Mouse (Mus musculus): Measurements from ENCODE around the gene Dhx30.
"Not testable (repeated sequence)": the region's sequence is repeated elsewhere in the genome, so short reads cannot be mapped to it uniquely, and the experiment has no call there.

Gene Dhx30

DNA sequence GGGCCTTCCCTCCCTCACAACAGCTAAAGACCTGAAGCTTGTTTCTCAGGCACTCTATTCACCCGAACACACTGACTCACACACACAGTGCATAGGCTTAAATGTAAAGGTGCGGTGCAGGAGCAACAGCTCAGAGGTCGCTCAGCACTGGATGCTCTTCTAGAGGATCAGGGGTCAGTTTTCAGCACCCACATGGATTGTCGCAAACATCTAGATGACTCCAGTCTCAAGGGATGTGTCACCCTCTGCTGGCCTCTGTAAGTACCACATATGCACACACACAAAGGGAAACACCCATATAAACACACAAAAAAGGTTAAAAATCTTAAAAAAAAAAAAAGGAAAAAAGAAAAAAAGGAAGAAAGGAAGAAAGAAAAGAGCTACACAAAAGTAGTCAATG lies 22.9 kb downstream of the Dhx30 start:
- DNase-seq (ENCODE audit: low read depth): no peak

DNA sequence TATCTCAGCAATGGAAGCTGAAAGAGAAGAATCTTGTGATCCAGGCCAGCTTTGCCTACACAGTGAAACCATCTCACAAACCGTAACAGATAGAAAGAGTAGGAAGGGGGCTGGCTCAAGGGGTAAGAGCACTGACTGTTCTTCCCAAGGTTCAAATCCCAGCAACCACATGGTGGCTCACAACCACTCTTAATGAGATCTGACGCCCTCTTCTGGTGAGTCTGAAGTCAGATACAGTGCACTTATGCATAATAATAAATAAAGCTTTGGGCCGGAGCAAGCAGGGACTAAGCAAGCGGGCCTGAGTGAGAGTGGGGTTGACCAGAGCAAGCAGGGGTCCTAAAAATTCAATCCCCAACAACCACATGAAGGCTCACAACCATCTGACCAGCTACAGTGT lies 24.3 kb downstream of the Dhx30 start:
- no peak for DNase-seq (ENCODE audit: low read depth)

DNA sequence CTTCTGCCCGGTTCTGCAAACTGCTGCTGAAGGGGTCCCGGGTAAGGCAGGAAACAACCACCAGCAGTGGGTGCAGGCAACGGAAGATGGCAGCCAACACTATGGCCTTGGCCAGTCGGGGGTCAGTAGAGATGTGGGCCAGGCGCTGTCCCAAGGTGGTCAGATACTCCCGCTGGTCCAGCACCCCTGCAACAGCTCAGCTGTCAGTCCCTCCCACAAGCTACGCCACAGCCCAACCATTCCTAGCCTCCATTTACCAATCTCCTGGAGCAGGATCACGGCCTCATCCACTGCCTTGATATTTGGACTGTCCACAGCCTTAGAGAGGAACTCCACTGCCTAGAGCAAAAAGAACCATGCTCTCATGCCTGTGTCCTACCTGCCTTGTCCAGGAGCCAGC lies 31.9 kb downstream of the Dhx30 start:
- no peak for DNase-seq (ENCODE audit: low read depth)

DNA sequence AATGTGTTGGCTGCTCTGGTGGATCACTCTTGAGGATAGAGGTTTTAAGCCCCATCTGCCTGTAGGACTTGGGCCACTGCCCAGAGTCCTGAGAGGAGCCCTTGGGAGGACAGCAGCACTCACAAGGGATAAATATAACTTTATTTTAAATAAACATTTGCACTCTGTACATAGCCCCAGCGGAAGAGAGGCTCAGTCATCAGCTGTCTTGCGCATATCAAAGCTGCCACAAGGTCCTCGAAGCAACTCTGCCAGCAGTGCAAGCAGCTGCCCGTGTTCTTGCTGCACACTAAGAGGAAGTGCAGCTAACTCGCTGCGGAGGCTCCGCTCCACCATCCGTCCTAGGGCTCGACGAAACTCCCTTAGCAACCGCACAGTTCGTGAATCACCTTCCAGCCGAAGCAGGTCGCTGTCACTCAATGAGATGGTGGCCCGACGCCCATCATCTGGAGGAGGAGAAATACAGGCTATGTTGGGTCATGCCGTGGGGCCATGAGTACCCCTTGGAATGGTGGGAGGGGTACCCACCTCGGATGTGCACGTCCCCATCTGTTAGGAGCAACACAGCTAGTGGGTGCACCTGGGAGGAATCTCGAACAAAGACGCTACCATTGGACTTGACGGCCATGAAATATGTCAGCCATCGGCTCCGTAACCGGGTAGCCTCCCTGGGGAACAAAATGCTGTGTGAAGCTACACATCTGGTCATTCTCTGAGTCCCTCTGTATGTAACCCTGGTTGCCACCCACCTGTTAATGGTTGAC lies 33.2 kb downstream of the Dhx30 start:
- DNase-seq (ENCODE audit: low read depth): no peak

DNA sequence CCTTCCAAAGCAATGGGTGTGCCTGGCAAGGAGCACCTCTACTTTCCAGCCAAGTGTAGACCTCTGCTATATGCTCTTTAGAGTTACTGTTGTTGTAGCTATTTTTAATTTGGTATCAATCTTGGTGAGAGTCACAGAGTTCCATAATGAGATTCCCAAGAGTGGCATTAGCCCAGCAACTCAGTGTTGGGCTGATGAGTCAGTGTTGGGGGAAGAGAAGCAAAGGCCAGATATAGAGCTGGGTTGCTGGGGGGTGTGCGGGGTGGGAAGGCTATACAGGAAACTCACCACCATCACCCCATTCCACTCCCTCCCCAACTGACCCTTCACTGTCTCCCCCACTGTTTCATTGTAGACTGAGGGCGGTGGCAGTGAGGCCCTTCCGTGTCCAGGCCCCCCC lies 36.6 kb downstream of the Dhx30 start:
- DNase-seq (ENCODE audit: low read depth): no peak

DNA sequence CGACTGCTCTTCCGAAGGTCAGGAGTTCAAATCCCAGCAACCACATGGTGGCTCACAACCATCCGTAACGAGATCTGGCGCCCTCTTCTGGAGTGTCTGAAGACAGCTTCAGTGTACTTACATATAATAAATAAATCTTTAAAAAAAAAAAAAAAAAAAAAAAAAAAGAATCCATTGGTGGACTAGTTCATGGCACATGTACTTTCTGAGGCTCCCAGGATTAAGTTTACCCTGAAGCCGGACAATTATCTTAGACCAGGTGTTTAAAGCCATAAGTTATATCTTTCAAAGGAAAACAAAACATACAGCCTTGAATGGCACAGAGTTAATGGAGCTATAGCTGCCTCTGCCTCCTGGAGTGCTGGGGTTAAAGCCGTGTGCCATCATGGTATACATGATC lies 41.2 kb downstream of the Dhx30 start:
- DNase-seq (ENCODE audit: low read depth): not testable (repeated sequence)

DNA sequence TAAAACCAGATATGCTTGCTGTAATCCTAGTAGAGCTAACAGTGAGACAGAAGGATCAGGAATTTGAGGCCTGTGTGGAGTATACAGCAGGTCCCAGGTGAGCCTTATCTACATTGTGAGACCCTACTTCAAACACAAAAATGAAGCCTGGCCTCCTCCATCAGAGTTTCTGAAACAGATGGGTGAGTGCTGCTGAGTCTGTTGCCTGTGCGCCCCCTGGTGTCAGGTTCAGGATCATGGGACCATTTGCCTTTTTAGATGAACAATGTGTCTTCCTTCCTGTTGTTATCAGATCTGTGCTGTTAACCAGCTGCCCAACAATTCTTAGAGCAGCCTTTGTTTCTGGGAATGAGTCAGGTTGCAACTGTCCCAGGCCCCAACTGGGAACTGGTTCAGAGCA lies 45.8 kb downstream of the Dhx30 start:
- DNase-seq (ENCODE audit: low read depth): peak; percentile 83

DNA sequence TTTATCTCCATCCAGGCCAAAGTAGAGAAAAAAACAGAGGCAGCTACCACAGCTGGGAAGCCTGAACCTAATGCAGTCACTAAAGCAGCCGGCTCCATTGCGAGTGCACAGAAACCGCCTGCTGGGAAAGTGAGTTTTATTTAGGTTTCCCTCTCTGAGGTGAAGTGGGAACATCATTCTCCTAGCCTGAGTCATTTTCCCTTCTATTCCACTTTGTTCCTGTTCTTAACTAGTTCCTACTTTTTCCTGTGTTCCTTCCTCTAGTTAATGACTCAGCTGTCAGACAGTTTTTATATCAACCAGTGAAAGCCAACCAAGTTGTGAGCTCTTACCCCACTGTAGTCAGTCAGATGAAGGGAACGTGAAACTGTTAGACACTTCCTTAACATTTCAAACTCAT lies 46.6 kb downstream of the Dhx30 start:
- DNase-seq (ENCODE audit: low read depth): no peak

DNA sequence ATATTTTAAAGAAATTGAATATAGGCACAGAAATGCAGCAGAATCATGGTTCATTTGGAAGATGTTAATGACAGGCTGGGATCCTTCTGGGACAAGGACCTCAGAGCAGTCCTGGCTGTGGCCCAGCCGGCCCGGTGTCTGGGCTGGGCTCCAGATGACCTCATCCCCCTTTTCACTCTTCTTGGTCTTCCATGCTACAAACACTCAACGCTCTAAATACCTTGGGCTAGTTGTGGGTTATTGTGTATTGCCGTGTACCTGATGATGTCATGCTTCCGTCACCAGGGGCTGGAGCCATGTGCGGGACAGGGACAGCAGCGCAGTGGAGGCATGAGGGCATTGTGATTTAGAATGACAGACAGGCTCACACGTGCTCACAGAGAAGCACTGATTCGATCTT lies 47.3 kb downstream of the Dhx30 start:
- no peak for DNase-seq (ENCODE audit: low read depth)

DNA sequence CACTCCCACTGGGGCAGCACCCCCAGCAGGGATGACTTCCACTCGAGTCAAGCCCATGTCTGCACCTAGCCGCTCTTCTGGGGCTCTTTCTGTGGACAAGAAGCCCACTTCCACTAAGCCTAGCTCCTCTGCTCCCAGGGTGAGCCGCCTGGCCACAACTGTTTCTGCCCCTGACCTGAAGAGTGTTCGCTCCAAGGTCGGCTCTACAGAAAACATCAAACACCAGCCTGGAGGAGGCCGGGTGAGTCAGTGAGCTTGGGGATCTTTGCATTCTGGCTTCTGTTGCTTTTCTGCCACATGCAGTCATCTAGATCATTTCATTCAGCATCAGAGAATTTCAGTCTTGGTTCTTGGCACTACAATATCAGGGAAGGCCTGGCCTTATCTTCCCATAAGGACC lies 48.9 kb downstream of the Dhx30 start:
- no peak for DNase-seq (ENCODE audit: low read depth)

DNA sequence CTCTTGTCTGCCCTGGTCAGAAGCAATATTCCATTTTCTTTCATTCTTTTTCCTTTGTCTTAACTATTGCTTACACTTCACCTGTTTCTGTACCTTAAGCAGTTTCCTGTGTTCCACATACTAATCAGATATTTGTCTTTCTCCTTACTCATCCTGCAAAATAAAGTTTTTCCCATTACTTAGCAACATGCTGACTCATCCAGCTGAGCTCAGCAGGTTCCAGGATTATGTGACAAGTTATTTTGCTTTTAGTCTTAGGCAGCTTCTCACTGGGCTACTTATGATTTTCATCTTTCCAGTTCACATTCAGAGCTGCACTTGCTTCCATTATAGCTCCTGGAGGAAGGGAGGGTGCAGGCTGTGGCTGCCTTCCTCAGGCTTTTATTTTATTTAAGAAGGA lies 53.0 kb downstream of the Dhx30 start:
- DNase-seq (ENCODE audit: low read depth): no peak

DNA sequence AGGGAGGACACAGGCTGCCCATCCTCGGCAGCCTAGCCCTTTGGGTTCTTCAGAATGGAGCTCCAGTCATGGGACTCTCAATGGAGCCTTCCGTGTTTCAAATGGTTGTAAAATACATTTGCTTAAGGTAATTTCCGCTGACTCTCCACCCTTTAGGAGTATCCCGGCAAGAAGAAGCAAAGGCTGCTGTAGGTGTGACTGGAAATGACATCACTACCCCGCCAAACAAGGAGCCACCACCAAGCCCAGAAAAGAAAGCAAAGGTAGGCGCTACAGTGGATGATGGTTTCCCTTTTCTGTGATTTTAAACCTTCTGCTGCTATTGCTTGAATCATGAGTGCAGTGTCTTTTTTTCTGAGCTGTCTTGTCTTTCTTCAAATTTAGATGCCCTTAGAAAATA lies 54.8 kb downstream of the Dhx30 start:
- peak; percentile 18 for DNase-seq (ENCODE audit: low read depth)

DNA sequence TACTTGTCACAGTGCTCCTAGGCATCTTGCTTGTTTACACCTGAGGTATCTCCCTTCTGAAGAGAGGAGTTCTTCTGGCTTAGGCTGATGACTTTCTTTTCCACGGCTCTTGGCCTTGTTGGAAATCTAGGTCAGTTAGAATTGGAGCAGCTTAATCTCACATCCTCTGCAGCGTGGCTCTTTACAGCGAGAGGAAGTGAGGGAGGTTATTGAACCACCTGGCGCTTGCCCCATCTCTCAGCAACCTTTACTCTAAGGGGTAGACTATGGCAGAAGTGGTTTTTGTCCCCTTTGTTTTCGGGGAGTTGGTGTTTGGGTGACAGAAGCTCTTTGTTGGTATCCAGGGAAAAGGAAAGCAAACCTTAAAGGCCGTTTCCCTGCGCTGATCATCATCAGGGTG lies 55.2 kb downstream of the Dhx30 start:
- peak; percentile 21 for DNase-seq (ENCODE audit: low read depth)

DNA sequence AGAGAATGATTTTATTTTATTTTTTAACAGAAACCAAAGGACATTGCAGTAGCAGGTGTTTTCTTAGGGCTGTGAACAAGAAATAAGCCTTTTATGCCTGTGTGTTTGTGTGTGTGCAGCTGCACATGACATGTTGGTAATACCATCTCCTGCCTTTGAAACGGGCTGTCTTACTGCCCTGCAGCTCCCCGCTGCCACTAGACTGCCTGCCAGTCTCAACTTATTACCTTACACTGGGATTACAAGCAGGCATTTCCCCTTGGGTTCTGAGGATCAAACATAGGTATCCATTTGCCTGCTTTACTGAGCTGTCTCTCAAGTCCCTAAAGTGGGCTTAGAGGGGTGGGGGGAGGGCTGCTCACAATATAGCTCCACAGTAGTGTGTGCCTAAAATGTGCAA lies 56.9 kb downstream of the Dhx30 start:
- no peak for DNase-seq (ENCODE audit: low read depth)

DNA sequence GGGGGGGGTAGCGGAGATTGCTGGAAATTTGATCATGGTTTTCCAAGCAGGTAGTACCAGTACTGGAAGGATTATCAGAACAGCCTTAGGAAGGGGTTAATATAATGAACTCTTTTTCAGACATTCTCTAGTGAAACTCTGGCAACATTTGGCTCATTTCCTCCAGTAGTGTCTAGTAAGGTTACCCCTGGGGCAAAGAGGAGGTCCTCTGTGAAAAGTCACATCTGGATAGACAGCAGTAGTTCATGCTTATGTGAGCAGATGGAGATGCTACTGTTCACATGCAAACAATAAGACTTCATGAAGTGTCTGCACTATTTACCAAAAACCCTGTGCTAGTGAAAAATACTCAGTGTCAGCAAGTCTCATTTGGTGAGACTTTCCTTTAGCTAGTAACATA lies 60.4 kb downstream of the Dhx30 start:
- DNase-seq (ENCODE audit: low read depth): no peak

DNA sequence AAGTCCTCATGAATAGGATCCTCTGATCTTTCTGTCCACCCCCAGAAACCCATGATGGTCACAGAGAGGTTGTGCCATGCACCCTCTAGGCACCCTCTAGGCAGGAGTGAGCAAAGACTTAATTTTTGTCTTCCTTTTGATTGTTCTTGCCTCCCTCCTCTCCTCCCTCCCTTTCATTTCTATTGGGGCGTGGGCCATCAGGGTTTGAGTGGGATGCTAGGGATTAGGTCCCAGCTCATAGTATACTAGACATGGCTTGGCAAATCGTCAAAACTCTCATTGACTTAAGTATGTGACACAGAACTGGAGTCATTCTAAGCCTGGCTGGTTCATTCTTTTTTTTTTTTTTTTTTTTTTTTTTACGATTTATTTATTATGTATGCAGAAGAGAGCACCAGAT lies 62.8 kb downstream of the Dhx30 start:
- DNase-seq (ENCODE audit: low read depth): no peak

DNA sequence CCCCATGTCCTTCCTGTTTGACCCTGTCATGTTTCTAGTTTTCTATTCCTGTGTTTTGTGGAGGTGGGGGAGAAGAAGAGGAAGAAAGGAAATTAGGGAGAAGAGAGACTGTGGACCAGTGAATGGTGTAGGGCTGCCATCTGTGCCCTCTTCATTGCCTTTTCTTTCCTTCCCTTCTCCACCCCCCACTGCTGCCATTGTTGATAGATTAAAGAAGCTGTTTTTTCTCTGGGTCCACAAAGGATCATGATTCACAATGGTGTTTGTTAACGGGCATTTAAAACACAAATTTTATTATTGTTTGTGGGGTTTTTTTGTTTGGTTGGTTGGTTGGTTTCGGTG lies 63.6 kb downstream of the Dhx30 start:
- no peak for DNase-seq (ENCODE audit: low read depth)

DNA sequence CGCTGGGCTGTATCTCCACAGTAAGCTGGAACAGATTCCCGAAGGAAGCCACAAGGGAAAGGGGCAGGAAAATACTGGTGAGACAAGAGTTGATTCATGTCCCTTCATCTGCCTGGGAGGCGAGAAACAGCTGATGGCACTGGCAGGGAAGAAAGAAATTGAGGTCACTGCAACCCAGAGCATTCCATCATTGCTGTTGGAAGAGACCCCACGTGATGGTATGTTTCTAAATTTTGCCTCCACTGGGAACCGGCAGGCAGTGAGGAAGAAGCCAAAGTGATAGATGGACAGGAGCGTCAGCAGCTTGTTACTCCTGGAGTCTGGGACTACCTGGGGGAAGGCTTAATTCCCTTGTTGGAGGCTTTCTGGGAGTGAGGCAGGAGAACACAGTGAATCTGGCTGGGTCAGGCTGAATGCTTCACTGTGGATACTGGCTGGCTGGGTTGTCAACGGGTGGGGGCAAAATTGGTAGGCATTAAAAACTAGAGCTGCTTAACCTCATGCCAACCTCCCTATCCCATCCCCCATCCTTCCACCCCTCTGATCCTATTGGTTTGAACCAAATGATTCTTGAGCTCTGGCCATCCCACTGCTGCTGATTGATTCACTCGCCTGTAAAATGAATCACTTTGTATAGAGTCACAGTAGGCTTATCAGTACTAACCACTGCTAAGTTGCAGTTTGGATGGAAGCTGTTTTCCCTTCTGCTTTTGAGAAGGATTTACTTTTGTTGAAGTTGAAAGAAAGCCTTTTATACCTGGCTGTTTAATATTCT lies 64.1 kb downstream of the Dhx30 start:
- no peak for DNase-seq (ENCODE audit: low read depth)

DNA sequence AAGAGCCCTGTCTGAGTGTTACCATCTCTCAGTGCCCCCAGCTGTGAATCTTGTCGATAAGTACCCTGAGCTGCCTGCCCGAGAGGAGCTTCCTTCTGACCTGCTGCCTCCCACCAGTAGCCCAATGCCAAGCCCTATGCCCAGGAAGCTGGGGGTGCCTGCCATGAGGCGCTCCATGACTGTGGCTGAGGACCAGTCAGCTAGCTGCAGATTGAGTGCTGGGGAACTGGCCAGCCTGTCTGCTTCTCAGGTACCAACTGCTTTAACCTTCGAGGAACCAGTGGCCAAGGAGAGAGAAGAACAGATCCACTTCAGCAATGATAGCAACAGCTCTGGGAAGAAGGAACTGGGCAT lies 64.7 kb downstream of the Dhx30 start:
- DNase-seq (ENCODE audit: low read depth): no peak

DNA sequence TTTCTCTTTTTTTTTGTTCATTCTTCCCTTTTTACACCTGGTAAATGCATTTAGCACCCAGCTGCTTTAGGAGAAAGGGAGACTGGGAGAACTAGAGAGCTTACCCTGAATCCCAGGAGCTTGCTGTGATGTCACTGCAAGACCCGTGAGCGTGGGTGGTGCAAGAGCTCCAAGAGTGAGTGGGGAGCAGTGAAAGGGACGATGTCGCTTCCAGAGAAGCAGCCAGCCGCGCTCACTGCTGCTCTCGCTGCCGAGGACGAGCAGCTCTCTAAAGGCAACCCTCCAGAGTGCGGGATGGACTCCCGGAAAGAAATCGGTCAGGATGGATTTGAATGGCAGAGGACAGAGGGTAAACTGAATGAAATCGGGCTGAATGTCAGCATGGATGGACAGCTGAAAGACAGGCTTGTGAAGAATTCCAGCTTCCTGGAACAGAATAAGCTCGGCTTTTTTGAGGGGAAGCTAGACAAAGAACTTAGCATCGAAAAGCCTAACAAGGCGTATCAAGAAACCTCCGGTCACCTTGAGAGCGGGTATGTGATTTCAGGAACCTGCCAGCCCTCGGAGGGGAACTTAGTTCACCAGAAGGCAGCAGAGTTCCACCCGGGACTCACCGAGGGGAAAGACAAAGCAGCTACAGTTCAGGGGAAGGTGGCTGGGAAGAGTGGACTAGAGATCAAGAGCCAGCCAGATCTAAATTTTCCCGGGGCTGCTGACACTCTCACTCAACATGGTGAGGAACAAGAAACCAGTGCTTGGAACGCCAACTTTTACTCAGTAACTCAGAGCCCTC lies 65.6 kb downstream of the Dhx30 start:
- DNase-seq (ENCODE audit: low read depth): no peak

DNA sequence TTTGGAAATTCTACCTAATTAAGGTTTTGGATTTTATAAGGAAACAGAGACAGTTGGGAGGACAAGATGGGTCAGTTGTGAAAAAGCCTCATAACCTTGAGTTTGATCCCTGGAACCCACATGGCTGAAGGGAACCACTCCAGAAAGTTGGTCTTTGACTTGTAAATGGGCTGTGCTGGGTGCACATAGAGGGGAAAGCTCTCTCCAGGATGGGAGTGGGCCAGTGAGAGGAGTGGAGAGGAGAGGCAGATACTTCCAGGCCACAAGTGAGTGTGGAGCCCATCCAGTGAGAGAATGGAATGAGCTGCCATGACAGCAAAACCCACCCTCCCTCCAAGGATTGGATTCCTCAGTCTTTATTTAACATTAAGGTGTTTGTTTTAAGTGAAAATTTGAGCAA lies 66.4 kb downstream of the Dhx30 start:
- DNase-seq (ENCODE audit: low read depth): no peak

DNA sequence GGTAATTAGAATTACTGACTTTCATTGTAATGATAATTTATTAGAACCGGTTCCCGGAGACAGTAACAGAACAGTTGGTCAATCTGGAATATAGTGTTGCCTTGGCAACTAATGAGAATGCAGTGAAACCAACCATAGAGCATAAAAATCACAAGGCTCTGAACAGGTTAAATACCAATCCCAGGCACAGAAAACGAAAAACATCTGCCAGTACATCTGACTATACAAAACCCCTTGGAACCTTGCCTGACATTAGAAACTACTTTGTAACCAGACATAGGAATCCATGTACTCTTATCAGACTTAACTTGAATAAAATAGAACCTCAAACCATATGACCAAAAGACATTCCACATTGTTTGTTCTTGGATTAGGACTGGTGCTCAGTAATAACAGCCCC lies 69.8 kb downstream of the Dhx30 start:
- no peak for DNase-seq (ENCODE audit: low read depth)

DNA sequence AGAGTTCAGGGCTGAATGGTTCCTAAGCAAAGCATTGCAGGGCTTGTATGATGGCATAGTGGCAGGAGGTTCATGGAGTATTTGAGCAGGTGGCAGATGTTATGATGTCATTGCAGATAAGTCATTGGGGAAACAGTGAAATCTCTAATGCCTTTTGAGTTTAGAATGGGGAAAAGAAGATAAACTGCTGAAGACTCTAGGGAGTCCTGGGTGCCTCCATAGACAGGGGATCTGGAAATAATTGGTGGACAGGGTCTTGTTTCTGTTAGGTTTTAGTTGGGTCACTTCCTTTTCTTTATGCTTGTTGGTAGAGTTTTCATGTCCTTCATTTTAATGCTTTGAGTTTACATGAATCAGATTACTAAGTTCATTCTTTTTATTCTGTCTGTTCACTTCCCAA lies 70.4 kb downstream of the Dhx30 start:
- DNase-seq (ENCODE audit: low read depth): no peak

All from induced T-regulatory cell, adult 2 months (primary cell).